Mouse (Mus musculus) liver, postnatal 0 days (tissue): ENCODE measurements around the gene Ppcs.

Experiments used
- CTCF ChIP-seq: sonication (generic); IDR thresholded peaks from 2 replicates; pipeline ENCODE4 v1.5.1; 2016; ENCODE audit warnings: antibody characterized with exemption, low read depth
- EP300 ChIP-seq: IDR thresholded peaks from 2 replicates; pipeline ENCODE4 v1.6.1; 2016; ENCODE audit warnings: antibody characterized with exemption, low read depth, mild to moderate bottlenecking

DNA sequence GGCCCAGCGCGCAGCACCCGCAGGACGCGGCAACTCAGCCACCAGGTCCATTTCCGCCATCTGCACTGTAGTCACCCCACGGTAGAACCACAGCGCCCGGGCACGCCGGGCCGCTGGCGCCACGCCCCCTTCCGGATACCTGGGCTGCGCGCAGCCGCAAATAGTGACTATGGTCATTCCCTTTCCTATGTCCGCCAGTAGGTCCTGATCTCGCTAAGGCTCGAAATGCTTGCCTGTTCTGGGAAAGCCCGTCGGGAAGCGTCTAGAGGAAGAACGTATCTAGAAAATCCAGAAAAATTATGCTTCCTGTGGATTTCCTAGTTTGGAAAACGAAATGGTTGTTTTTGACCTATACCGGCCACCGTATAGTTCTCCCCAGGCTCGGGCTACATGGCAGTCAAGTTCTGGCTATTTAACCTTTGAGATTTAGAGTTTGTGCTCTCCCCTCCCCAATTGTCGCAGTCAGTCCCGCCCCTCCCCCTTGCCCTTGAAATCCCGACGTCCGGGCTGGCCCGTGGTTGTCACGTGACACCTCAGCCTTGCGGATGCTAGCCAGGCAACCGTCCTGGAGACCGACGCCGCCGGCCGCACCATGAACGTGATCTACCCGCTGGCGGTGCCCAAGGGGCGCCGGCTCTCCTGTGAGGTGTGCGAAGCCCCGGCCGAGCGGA is at the start of gene Ppcs, which contains the start of gene Zmynd12:
- TF ChIP-seq CTCF = peak; percentile 47
- TF ChIP-seq EP300 = 0 out of 2 replicates have a peak, but pooled peaks have one; percentile 42
